ENCODE assay signal across 8 mouse cellular contexts in the genomic region with DNA sequence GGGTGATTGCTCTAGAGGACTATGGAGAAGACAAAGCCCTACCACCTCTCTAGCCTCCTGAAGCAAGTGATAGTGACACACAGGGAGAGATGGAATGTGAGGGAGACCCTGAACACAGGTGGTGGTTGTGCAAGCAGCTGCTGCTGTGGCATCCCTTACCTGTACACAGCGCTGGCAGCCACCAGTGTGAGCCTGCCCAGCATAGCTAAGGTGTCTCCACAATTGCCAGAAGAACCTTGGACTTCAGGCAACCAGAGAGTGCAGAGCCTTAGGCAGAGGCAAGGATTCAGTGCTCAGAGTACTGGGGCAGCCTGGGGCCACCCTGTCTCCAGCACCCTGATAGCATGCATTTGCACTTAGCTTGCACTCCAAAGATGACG.
DNase-seq lines count a peak whose midpoint lies in the region; ATAC-seq lines count a peak whose summit lies in the region.

No protein-coding gene starts in this region.

- peak overlapping the region; percentile 15 for H3K4me3 ChIP-seq in intestine, embryonic 15.5 days (replicated peaks)
- no peak overlapping the region for H3K4me3 ChIP-seq in midbrain, embryonic 14.5 days (replicated peaks; ENCODE audit: low read depth, low read length)

- no peak overlapping the region for H3K9ac ChIP-seq in intestine, embryonic 15.5 days
- H3K9ac ChIP-seq in midbrain, embryonic 14.5 days (replicated peaks; ENCODE audit: low read length): no peak overlapping the region

- no peaks in the 10 kb centered on the region for H3K4me1 ChIP-seq in intestine, embryonic 15.5 days (replicated peaks)
- no peaks in the 10 kb centered on the region for H3K4me1 ChIP-seq in midbrain, embryonic 14.5 days (ENCODE audit: control insufficient read depth, insufficient read depth, low read length)

- H3K27ac ChIP-seq in intestine, embryonic 15.5 days: no peak overlapping the region
- no peak overlapping the region for H3K27ac ChIP-seq in midbrain, embryonic 14.5 days (replicated peaks; ENCODE audit: low read depth, low read length)

- 0 out of 2 replicates have a peak, but pooled peaks have one; percentile 21 for ATAC-seq in erythroid progenitor cell, adult 5-6 weeks (replicated peaks; ENCODE audit: low FRiP score, poor library complexity, severe bottlenecking)
- peak; percentile 65 for ATAC-seq in intestine, embryonic 15.5 days
- no peak for ATAC-seq in midbrain, embryonic 14.5 days (ENCODE audit: low FRiP score, low TSS enrichment)

- no peaks in the 10 kb centered on the region for H3K9me3 ChIP-seq in intestine, embryonic 15.5 days
- H3K9me3 ChIP-seq in midbrain, embryonic 14.5 days (ENCODE audit: control insufficient read depth, low read length): no peaks in the 10 kb centered on the region

- no peaks in the 10 kb centered on the region for H3K27me3 ChIP-seq in intestine, embryonic 15.5 days (replicated peaks)
- H3K27me3 ChIP-seq in midbrain, embryonic 14.5 days (ENCODE audit: control insufficient read depth, insufficient read depth, low read length): no peaks in the 10 kb centered on the region

- H3K4me2 ChIP-seq in intestine, embryonic 15.5 days (replicated peaks): peak overlapping the region; percentile 50
- peak overlapping the region; percentile 20 for H3K4me2 ChIP-seq in midbrain, embryonic 14.5 days (ENCODE audit: low read length)

- H3K36me3 ChIP-seq in intestine, embryonic 15.5 days: no peaks in the 10 kb centered on the region
- no peaks in the 10 kb centered on the region for H3K36me3 ChIP-seq in midbrain, embryonic 14.5 days (ENCODE audit: control insufficient read depth, insufficient read depth, low read length)

- WGBS in intestine, embryonic 15.5 days: 37% methylated on average over 2 of the region's 2 CpGs
- WGBS in midbrain, embryonic 14.5 days: 52% methylated on average over 2 of the region's 2 CpGs

- peak; percentile 12 for DNase-seq in kidney, adult 9 months
- DNase-seq in kidney, adult 18-20 months: no peak
- no peak for DNase-seq in midbrain, embryonic 14.5 days
- no peak for DNase-seq in cerebellum, adult 11-12 months
- no peak for DNase-seq in adrenal gland, postnatal 10 days
- no peak for DNase-seq in embryo, embryonic 9.5 days (ENCODE audit: extremely low spot score)
